Mouse (Mus musculus) kidney, adult 11 months (tissue): ENCODE data around the gene Rassf3.

Source experiments
- DNase-seq: peaks from one replicate; pipeline ENCODE4 v3.0.0; 2022

The Rassf3 gene

DNA sequence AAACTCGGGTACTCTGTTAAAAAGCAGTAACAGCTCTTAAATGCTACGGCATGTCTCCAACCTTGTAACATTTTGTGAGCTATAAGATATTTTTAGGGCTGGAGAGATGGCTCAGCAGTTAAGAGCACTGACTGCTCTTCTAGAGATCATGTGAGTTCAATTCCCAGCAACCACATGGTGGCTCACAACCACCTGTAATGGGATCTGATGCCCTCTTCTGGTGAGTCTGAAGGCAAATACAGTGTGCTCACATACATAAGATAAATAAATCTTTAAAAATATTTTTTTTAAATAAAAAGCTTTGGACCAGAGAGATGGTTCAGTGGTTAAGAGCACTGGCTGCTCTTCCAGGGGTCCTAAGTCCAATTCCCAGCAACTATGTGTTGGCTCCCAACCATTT, 115.8 kb downstream of the Rassf3 start:
- no peak for DNase-seq
